Mouse (Mus musculus): Measurements from ENCODE around the gene Zc3h12a. TPM values are rescaled to one million over a fixed set of nuclear protein-coding genes. Genes with fewer than 3 reads are reported as not detected.
A peak's percentile ranks its signal among the peaks of the same experiment; 100 is the strongest.

Gene Zc3h12a
- polyA plus RNA-seq, 1 experiment from 2014 or later: 0.31 TPM

GRCm38 (mm10) chr4:125138321-125138720, 10.7 kb upstream of the Zc3h12a start:
- 85% methylated on average over 7 of the region's 7 CpGs for WGBS
- ATAC-seq: no peak
- H3K4me3 ChIP-seq (replicated peaks): no peak overlapping the region
- H3K36me3 ChIP-seq: no peaks in the 10 kb centered on the region
- H3K9me3 ChIP-seq: no peaks in the 10 kb centered on the region
- no peak overlapping the region for H3K27ac ChIP-seq
- H3K27me3 ChIP-seq: peaks cover 4% of the 10 kb centered on the region; the same call in 1 of the 2 replicates
- H3K4me1 ChIP-seq (replicated peaks): no peaks in the 10 kb centered on the region
- no peak overlapping the region for H3K9ac ChIP-seq (replicated peaks)
- no peak overlapping the region for H3K4me2 ChIP-seq (replicated peaks)

GRCm38 (mm10) chr4:125136303-125136888, 8.8 kb upstream of the Zc3h12a start:
- H3K27ac ChIP-seq: no peak overlapping the region

GRCm38 (mm10) chr4:125135076-125135855, 7.6 kb upstream of the Zc3h12a start:
- WGBS: 80% methylated on average over 10 of the region's 10 CpGs
- no peak for ATAC-seq
- no peaks in the 10 kb centered on the region for H3K4me1 ChIP-seq (replicated peaks)

More at GRCm38 (mm10) chr4:125136303-125136888, 8.8 kb upstream of the Zc3h12a start:
- Histone ChIP-seq H3K27me3 (0 out of 2 replicates have a peak, but pooled peaks cover 5% of the 10 kb centered on the region), H3K4me3 (replicated peaks) (no peak overlapping the region), H3K9me3 (no peaks in the 10 kb centered on the region), H3K4me1 (replicated peaks) (no peaks in the 10 kb centered on the region), H3K4me2 (replicated peaks) (no peak overlapping the region), H3K9ac (replicated peaks) (no peak overlapping the region), H3K36me3 (no peaks in the 10 kb centered on the region)
- WGBS: 64% methylated on average over 12 of the region's 12 CpGs
- ATAC-seq: no peak

GRCm38 (mm10) chr4:125134631-125135030, 7.0 kb upstream of the Zc3h12a start:
- no peak overlapping the region for H3K4me2 ChIP-seq (replicated peaks)
- H3K27ac ChIP-seq: no peak overlapping the region
- H3K9ac ChIP-seq (replicated peaks): no peak overlapping the region
- ATAC-seq: no peak
- H3K36me3 ChIP-seq: no peaks in the 10 kb centered on the region
- no peak overlapping the region for H3K4me3 ChIP-seq (replicated peaks)
- no peaks in the 10 kb centered on the region for H3K4me1 ChIP-seq (replicated peaks)
- 0 out of 2 replicates have a peak, but pooled peaks cover 11% of the 10 kb centered on the region for H3K27me3 ChIP-seq
- no peaks in the 10 kb centered on the region for H3K9me3 ChIP-seq
- WGBS: 86% methylated on average over 5 of the region's 5 CpGs

More at GRCm38 (mm10) chr4:125135076-125135855, 7.6 kb upstream of the Zc3h12a start:
- Histone ChIP-seq H3K27me3 (0 out of 2 replicates have a peak, but pooled peaks cover 9% of the 10 kb centered on the region), H3K4me3 (replicated peaks) (no peak overlapping the region), H3K36me3 (no peaks in the 10 kb centered on the region), H3K4me2 (replicated peaks) (no peak overlapping the region), H3K27ac (no peak overlapping the region), H3K9me3 (no peaks in the 10 kb centered on the region), H3K9ac (replicated peaks) (no peak overlapping the region)

- no peak for ATAC-seq
- Histone ChIP-seq H3K36me3 (no peaks in the 10 kb centered on the region), H3K4me1 (replicated peaks) (no peaks in the 10 kb centered on the region), H3K9ac (replicated peaks) (no peak overlapping the region), H3K4me2 (replicated peaks) (no peak overlapping the region), H3K4me3 (replicated peaks) (no peak overlapping the region), H3K9me3 (no peaks in the 10 kb centered on the region), H3K27ac (no peak overlapping the region), H3K27me3 (0 out of 2 replicates have a peak, but pooled peaks cover 12% of the 10 kb centered on the region)
- WGBS: 82% methylated on average over 4 of the region's 4 CpGs
Observed at GRCm38 (mm10) chr4:125134192-125134591, 6.6 kb upstream of the Zc3h12a start.

GRCm38 (mm10) chr4:125132394-125132793, 4.8 kb upstream of the Zc3h12a start:
- Histone ChIP-seq H3K9me3 (no peaks in the 10 kb centered on the region), H3K27ac (no peak overlapping the region), H3K36me3 (no peaks in the 10 kb centered on the region), H3K4me1 (replicated peaks) (peaks cover 6% of the 10 kb centered on the region), H3K27me3 (peaks cover 23% of the 10 kb centered on the region), H3K4me2 (replicated peaks) (no peak overlapping the region), H3K4me3 (replicated peaks) (no peak overlapping the region), H3K9ac (replicated peaks) (no peak overlapping the region)
- ATAC-seq: no peak
- 26% methylated on average over 5 of the region's 5 CpGs for WGBS

GRCm38 (mm10) chr4:125131493-125131892, 3.9 kb upstream of the Zc3h12a start:
- 91% methylated on average over 4 of the region's 4 CpGs for WGBS
- Histone ChIP-seq H3K9me3 (no peaks in the 10 kb centered on the region), H3K27ac (no peak overlapping the region), H3K4me1 (replicated peaks) (peaks cover 13% of the 10 kb centered on the region), H3K4me3 (replicated peaks) (no peak overlapping the region), H3K4me2 (replicated peaks) (no peak overlapping the region), H3K36me3 (no peaks in the 10 kb centered on the region), H3K9ac (replicated peaks) (no peak overlapping the region), H3K27me3 (peaks cover 31% of the 10 kb centered on the region)
- no peak for ATAC-seq

- ATAC-seq: no peak
- Histone ChIP-seq H3K27me3 (peaks cover 44% of the 10 kb centered on the region), H3K4me3 (replicated peaks) (peak overlapping the region; percentile 57; the same call in 1 of the 2 replicates), H3K9me3 (no peaks in the 10 kb centered on the region), H3K36me3 (no peaks in the 10 kb centered on the region), H3K9ac (replicated peaks) (no peak overlapping the region), H3K4me2 (replicated peaks) (peak overlapping the region; percentile 89), H3K27ac (no peak overlapping the region), H3K4me1 (replicated peaks) (peaks cover 22% of the 10 kb centered on the region)
- WGBS: 84% methylated on average over 7 of the region's 7 CpGs
Observed at GRCm38 (mm10) chr4:125126761-125127160, 879 bp downstream of the Zc3h12a start.

- H3K36me3 ChIP-seq: no peaks in the 10 kb centered on the region
- no peak overlapping the region for H3K4me3 ChIP-seq (replicated peaks)
- WGBS: 92% methylated on average over 3 of the region's 3 CpGs
- H3K9me3 ChIP-seq: no peaks in the 10 kb centered on the region
- H3K27me3 ChIP-seq: peaks cover 41% of the 10 kb centered on the region
- H3K4me2 ChIP-seq (replicated peaks): no peak overlapping the region
- ATAC-seq: no peak
- peaks cover 22% of the 10 kb centered on the region for H3K4me1 ChIP-seq (replicated peaks)
- no peak overlapping the region for H3K27ac ChIP-seq
- no peak overlapping the region for H3K9ac ChIP-seq (replicated peaks)
Observed at GRCm38 (mm10) chr4:125126186-125126585, 1.5 kb downstream of the Zc3h12a start.

GRCm38 (mm10) chr4:125125361-125125921, 2.2 kb downstream of the Zc3h12a start:
- no peak overlapping the region for H3K9ac ChIP-seq (replicated peaks)
- H3K4me3 ChIP-seq (replicated peaks): no peak overlapping the region
- no peak overlapping the region for H3K27ac ChIP-seq
- H3K4me1 ChIP-seq (replicated peaks): peaks cover 22% of the 10 kb centered on the region
- no peaks in the 10 kb centered on the region for H3K36me3 ChIP-seq
- ATAC-seq: no peak
- peaks cover 39% of the 10 kb centered on the region for H3K27me3 ChIP-seq
- 65% methylated on average over 7 of the region's 7 CpGs for WGBS
- H3K4me2 ChIP-seq (replicated peaks): no peak overlapping the region
- no peaks in the 10 kb centered on the region for H3K9me3 ChIP-seq

- no peak overlapping the region for H3K4me3 ChIP-seq (replicated peaks)
- peaks cover 37% of the 10 kb centered on the region for H3K27me3 ChIP-seq
- peaks cover 22% of the 10 kb centered on the region for H3K4me1 ChIP-seq (replicated peaks)
- H3K27ac ChIP-seq: no peak overlapping the region
- no peaks in the 10 kb centered on the region for H3K9me3 ChIP-seq
- H3K36me3 ChIP-seq: no peaks in the 10 kb centered on the region
- 55% methylated on average over 7 of the region's 7 CpGs for WGBS
- H3K4me2 ChIP-seq (replicated peaks): no peak overlapping the region
- H3K9ac ChIP-seq (replicated peaks): no peak overlapping the region
- ATAC-seq: no peak
Observed at GRCm38 (mm10) chr4:125124424-125125209, 3.0 kb downstream of the Zc3h12a start.
